Mouse (Mus musculus) gastrocnemius, postnatal 10 days (tissue): Measurements from ENCODE around the gene Olfr470. TPM values are rescaled to one million over a fixed set of nuclear protein-coding genes. Genes with fewer than 3 reads are reported as not detected.
"Not testable (repeated sequence)": the region's sequence is repeated elsewhere in the genome, so short reads cannot be mapped to it uniquely, and the experiment has no call there.

Experiments
- DNase-seq: peaks from one replicate; pipeline ENCODE4 v3.0.0; 2021; ENCODE audit warnings: mixed read lengths
- long read RNA-seq, 2 experiments: library from polyadenylated mRNA; stranded (forward); transcript quantifications; one replicate each; pipeline ENCODE4 v2.0.0; 2021
- total RNA-seq, 2 experiments: library from RNA; stranded (reverse); gene quantifications; 2 replicates each; pipeline ENCODE4 v1.2.3; 2021

Olfr470 gene
- total RNA-seq = not detected
- long read RNA-seq, experiment 1 = 0 reads
- long read RNA-seq, experiment 2 = 0 reads

DNA sequence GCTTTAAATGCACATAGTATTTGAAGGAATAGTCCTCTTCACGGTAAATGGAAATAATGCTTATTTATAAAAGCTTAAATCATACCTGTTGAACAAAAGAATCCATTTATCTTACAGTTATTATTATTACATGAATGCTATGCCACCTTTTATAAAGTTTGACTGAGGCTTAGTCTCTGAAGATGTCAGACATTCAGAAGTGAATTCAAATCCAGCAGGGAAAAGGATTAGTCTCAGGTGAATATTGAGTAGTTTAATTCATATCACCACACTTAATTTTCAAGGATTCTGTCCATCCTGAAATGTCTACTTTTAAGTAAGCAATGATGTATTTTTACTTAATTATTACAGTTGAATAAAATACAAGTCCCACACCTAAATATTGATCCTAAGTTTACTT lies at the start of gene Olfr470:
TSS of gene Olfr470 (minus strand) at position 101 of the 400 bp plus-strand sequence.
- DNase-seq = not testable (repeated sequence)

- no peak for DNase-seq
These were observed 5.6 kb downstream of the Olfr470 start for GRCm38 (mm10) chr7:107841719-107842118.

- not testable (repeated sequence) for DNase-seq
These were observed 21.8 kb downstream of the Olfr470 start, which contains the start of gene Olfr469 for GRCm38 (mm10) chr7:107825441-107825840. Gene Olfr469, minus strand, starts transcription at chr7:107825541.

DNA sequence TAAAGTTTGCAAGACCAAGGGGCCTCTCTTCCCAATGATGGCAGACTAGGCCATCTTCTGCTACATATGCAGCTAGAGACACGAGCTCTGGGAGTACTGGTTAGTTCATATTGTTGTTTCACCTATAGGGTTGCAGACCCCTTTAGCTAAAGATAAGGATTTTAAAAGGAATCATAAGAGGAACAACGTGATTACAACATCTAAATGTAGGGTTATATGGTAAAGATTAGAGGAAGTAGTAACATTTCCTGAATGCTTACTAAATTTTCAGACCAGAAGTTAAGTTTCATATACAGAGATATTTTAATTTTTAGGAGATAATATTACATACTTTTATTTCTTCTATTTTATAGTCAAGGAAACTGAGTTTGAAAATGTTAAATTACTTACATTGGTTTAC lies 23.4 kb downstream of the Olfr470 start:
- DNase-seq = not testable (repeated sequence)

DNA sequence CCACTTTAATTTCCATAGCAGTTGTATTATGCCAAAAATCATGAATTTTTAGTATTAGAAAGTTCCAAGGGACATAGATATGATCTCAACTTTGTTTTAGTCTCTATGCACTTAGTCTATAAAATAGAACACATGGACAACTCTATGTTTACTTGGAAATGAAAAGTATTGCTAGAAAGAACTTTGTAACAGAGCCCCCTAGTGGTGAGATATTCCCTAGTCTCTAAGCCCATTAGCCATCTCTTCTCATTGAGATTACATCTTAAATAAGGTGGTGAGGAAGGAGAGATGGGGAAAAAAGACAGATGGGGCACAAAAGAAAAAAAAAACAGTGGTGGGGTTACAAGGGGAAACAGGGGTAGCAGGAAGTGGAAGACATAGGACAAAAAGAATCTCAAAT lies 27.8 kb downstream of the Olfr470 start:
- no peak for DNase-seq

- no peak for DNase-seq
These were observed 35.3 kb downstream of the Olfr470 start, which contains the start of gene Olfr467 for GRCm38 (mm10) chr7:107811963-107812362. Gene Olfr467, plus strand, starts transcription at chr7:107812263.

GRCm38 (mm10) chr7:107802138-107802537 lies 45.2 kb downstream of the Olfr470 start:
- DNase-seq = no peak

- no peak for DNase-seq
These were observed 46.2 kb downstream of the Olfr470 start, which contains the start of gene Ovch2 for GRCm38 (mm10) chr7:107801108-107801507. Gene Ovch2, minus strand, starts transcription at chr7:107801208.

DNA sequence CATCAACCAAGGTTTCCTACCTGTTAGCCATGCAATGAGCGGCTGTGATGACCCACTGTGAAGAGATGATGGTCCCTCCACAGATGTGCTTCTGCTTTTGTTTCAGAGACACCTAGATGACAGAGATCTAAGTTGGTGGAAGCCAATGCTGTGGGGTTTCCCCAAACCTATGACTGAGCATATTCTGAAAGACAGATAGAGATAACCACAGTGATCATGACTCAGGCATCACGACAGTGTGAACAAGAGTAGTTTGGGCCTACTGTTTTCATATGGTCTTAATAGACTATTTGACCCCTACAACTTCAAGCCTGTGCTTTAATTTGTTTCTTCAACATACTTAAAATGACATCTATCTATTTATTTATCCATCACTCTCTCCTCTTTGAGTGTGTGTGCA lies 50.8 kb downstream of the Olfr470 start:
- DNase-seq = no peak

Other genes with a start within 250 kb of the Olfr470 start
- not detected for gene 5330417H12Rik, start 222.3 kb downstream of the Olfr470 start, total RNA-seq
- gene Cyb5r2, start 89.5 kb downstream of the Olfr470 start, total RNA-seq = under 1 TPM; 0.20 to 0.54 TPM
- gene Ovch2, start 46.3 kb downstream of the Olfr470 start, total RNA-seq = not detected
- not detected for gene Olfr467, start 35.2 kb downstream of the Olfr470 start, total RNA-seq
- not detected for gene Olfr469, start 21.9 kb downstream of the Olfr470 start, total RNA-seq
- under 1 TPM in 1 of 2 experiments, not detected in 1; 0.05 TPM for gene Olfr472, start 50.4 kb upstream of the Olfr470 start, total RNA-seq
- not detected for gene Olfr473, start 83.0 kb upstream of the Olfr470 start, total RNA-seq
- not detected for gene Olfr474, start 107.2 kb upstream of the Olfr470 start, total RNA-seq
- not detected for gene Olfr476, start 117.3 kb upstream of the Olfr470 start, total RNA-seq
- gene Olfr477, start 139.2 kb upstream of the Olfr470 start, total RNA-seq = not detected
- not detected for gene Olfr478, start 186.5 kb upstream of the Olfr470 start, total RNA-seq
- not detected for gene Olfr479, start 203.2 kb upstream of the Olfr470 start, total RNA-seq
- gene Olfr480, start 219.9 kb upstream of the Olfr470 start, total RNA-seq = not detected
- gene Olfr481, start 232.4 kb upstream of the Olfr470 start, total RNA-seq = not detected